Mouse (Mus musculus) myocyte (in vitro differentiated cells): ENCODE results near the gene Zbtb8b. TPM values are rescaled to one million over a fixed set of nuclear protein-coding genes. Genes with fewer than 3 reads are reported as not detected.

Source experiments
- H3K27me3 ChIP-seq: one replicate; pipeline ENCODE4 v1.6.1; 2011; ENCODE audit not compliant: control insufficient read depth, insufficient read depth, insufficient read length
- H3K36me3 ChIP-seq: one replicate; pipeline ENCODE4 v1.6.1; 2011; ENCODE audit not compliant: control insufficient read depth, insufficient read depth
- H3K4me2 ChIP-seq: one replicate; pipeline ENCODE4 v1.6.1; 2011; ENCODE audit warnings: low read depth, control low read depth
- H3K4me3 ChIP-seq: one replicate; pipeline ENCODE4 v1.5.1; 2011; ENCODE audit warnings: mild to moderate bottlenecking, control low read depth, moderate library complexity
- H3K79me2 ChIP-seq: one replicate; pipeline ENCODE4 v1.6.1; 2011; ENCODE audit not compliant: control insufficient read depth, insufficient read depth
- H3ac ChIP-seq: one replicate; pipeline ENCODE4 v1.6.1; 2011; ENCODE audit not compliant: control insufficient read depth, insufficient read length
- CEBPB ChIP-seq: IDR thresholded peaks from 2 replicates; pipeline ENCODE4 v1.6.1; 2011; ENCODE audit warnings: mild to moderate bottlenecking, moderate library complexity; ENCODE audit not compliant: poor library complexity, insufficient read depth, severe bottlenecking
- E2F4 ChIP-seq: IDR thresholded peaks from one replicate; pipeline ENCODE4 v1.6.1; 2011; ENCODE audit warnings: mild to moderate bottlenecking, control low read depth, moderate library complexity; ENCODE audit not compliant: insufficient read depth
- MAX ChIP-seq: IDR thresholded peaks from one replicate; pipeline ENCODE4 v1.6.1; 2011; ENCODE audit warnings: low read depth, mild to moderate bottlenecking, control low read depth
- MYOD1 ChIP-seq, 3 experiments: IDR thresholded peaks; one replicate each; pipeline ENCODE4 v1.6.1; 2011; ENCODE audit warnings: control low read depth in 2 of 3, low read depth in 2 of 3, mild to moderate bottlenecking in 2 of 3, moderate library complexity in 1 of 3; ENCODE audit not compliant: insufficient read length in 2 of 3, control insufficient read depth in 1 of 3
- MYOG ChIP-seq, 3 experiments: IDR thresholded peaks; one replicate each; pipeline ENCODE4 v1.6.1; 2011; ENCODE audit warnings: control low read depth in 2 of 3, low read depth in 2 of 3, mild to moderate bottlenecking in 2 of 3; ENCODE audit not compliant: insufficient read length in 2 of 3, control insufficient read depth in 1 of 3, insufficient read depth in 1 of 3
- POLR2A ChIP-seq: IDR thresholded peaks from one replicate; pipeline ENCODE4 v1.6.1; 2011; ENCODE audit warnings: low read depth, mild to moderate bottlenecking, control low read depth, moderate library complexity; ENCODE audit not compliant: insufficient read length
- POLR2AphosphoS2 ChIP-seq: IDR thresholded peaks from one replicate; pipeline ENCODE4 v1.6.1; 2011; ENCODE audit warnings: low read depth, control low read depth; ENCODE audit not compliant: insufficient read length
- REST ChIP-seq: IDR thresholded peaks from one replicate; pipeline ENCODE4 v1.6.1; 2011; ENCODE audit warnings: mild to moderate bottlenecking, control low read depth, moderate library complexity; ENCODE audit not compliant: insufficient read depth, insufficient read length
- SRF ChIP-seq: IDR thresholded peaks from one replicate; pipeline ENCODE4 v1.6.1; 2011; ENCODE audit warnings: low read depth; ENCODE audit not compliant: control insufficient read depth, insufficient read length
- TCF12 ChIP-seq: IDR thresholded peaks from one replicate; pipeline ENCODE4 v1.6.1; 2011; ENCODE audit warnings: mild to moderate bottlenecking, control low read depth; ENCODE audit not compliant: poor library complexity, insufficient read depth, severe bottlenecking
- TCF3 ChIP-seq: IDR thresholded peaks from one replicate; pipeline ENCODE4 v1.6.1; 2011; ENCODE audit warnings: low read depth, control low read depth; ENCODE audit not compliant: insufficient read length
- USF1 ChIP-seq: IDR thresholded peaks from one replicate; pipeline ENCODE4 v1.6.1; 2011; ENCODE audit warnings: low read depth, mild to moderate bottlenecking, control low read depth, moderate library complexity
- polyA plus RNA-seq: library from polyadenylated mRNA; unstranded; fragments of >200 nt; fragmentation: generic; extraction: Trizol; gene quantifications from one replicate; pipeline ENCODE4 v1.2.1, GENCODE M21; 2012; ENCODE audit warnings: missing spikeins

The Zbtb8b gene
- polyA plus RNA-seq, 1 experiment = 0.04 TPM

GRCm38 (mm10) chr4:129386989-129387388, 53.7 kb downstream of the Zbtb8b start:
- TF ChIP-seq SRF (no peak), MYOD1 (IDR thresholded peaks at IDR 0.05; ENCODE audit: control insufficient read depth in 1 of 3, insufficient read length in 2 of 3, low read depth in 2 of 3) (no peak), MAX (no peak), CEBPB (no peak), TCF12 (no peak), E2F4 (no peak), TCF3 (no peak), POLR2AphosphoS2 (no peak), POLR2A (no peak), MYOG (IDR thresholded peaks at IDR 0.05; ENCODE audit: control insufficient read depth in 1 of 3, insufficient read depth in 1 of 3, insufficient read length in 2 of 3, low read depth in 2 of 3) (no peak), USF1 (no peak), REST (no peak)
- no peaks in the 10 kb centered on the region for H3K27me3 ChIP-seq
- H3K4me3 ChIP-seq = no peak overlapping the region

GRCm38 (mm10) chr4:129386269-129386946, 54.2 kb downstream of the Zbtb8b start:
- no peak for TF ChIP-seq POLR2AphosphoS2
- no peak for TF ChIP-seq POLR2A
- no peak for TF ChIP-seq SRF
- TF ChIP-seq MAX = no peak
- no peak for TF ChIP-seq CEBPB
- TF ChIP-seq TCF12 = no peak
- no peak for TF ChIP-seq USF1
- TF ChIP-seq MYOG (IDR thresholded peaks at IDR 0.05; ENCODE audit: control insufficient read depth in 1 of 3, insufficient read depth in 1 of 3, insufficient read length in 2 of 3, low read depth in 2 of 3) = no peak
- Histone ChIP-seq H3ac (no peak overlapping the region), H3K27me3 (no peaks in the 10 kb centered on the region), H3K36me3 (no peaks in the 10 kb centered on the region), H3K4me3 (no peak overlapping the region), H3K79me2 (no peaks in the 10 kb centered on the region), H3K4me2 (no peak overlapping the region)

More at GRCm38 (mm10) chr4:129386989-129387388, 53.7 kb downstream of the Zbtb8b start:
- Histone ChIP-seq H3ac (no peak overlapping the region), H3K79me2 (no peaks in the 10 kb centered on the region), H3K4me2 (no peak overlapping the region), H3K36me3 (no peaks in the 10 kb centered on the region)

- no peak for TF ChIP-seq MYOG (IDR thresholded peaks at IDR 0.05; ENCODE audit: control insufficient read depth in 1 of 3, insufficient read depth in 1 of 3, insufficient read length in 2 of 3, low read depth in 2 of 3)
- Histone ChIP-seq H3K4me2 (no peak overlapping the region), H3K36me3 (no peaks in the 10 kb centered on the region), H3K79me2 (no peaks in the 10 kb centered on the region), H3K4me3 (no peak overlapping the region), H3K27me3 (no peaks in the 10 kb centered on the region), H3ac (no peak overlapping the region)
These were observed 55.0 kb downstream of the Zbtb8b start for GRCm38 (mm10) chr4:129385685-129386084.

GRCm38 (mm10) chr4:129384440-129384839, 56.2 kb downstream of the Zbtb8b start:
- no peak for TF ChIP-seq POLR2AphosphoS2
- no peak for TF ChIP-seq MYOG (IDR thresholded peaks at IDR 0.05; ENCODE audit: control insufficient read depth in 1 of 3, insufficient read depth in 1 of 3, insufficient read length in 2 of 3, low read depth in 2 of 3)
- TF ChIP-seq MYOD1 (IDR thresholded peaks at IDR 0.05; ENCODE audit: control insufficient read depth in 1 of 3, insufficient read length in 2 of 3, low read depth in 2 of 3) = no peak
- TF ChIP-seq TCF12 = no peak
- TF ChIP-seq CEBPB = no peak
- TF ChIP-seq MAX = no peak
- TF ChIP-seq TCF3 = no peak
- TF ChIP-seq E2F4 = no peak
- TF ChIP-seq POLR2A = no peak
- no peak for TF ChIP-seq REST
- TF ChIP-seq USF1 = no peak

GRCm38 (mm10) chr4:129383586-129383985, 57.1 kb downstream of the Zbtb8b start:
- Histone ChIP-seq H3K4me2 (no peak overlapping the region), H3K4me3 (no peak overlapping the region), H3K27me3 (no peaks in the 10 kb centered on the region), H3ac (no peak overlapping the region), H3K36me3 (no peaks in the 10 kb centered on the region), H3K79me2 (no peaks in the 10 kb centered on the region)
- TF ChIP-seq USF1 = no peak
- no peak for TF ChIP-seq POLR2A
- no peak for TF ChIP-seq MYOG (IDR thresholded peaks at IDR 0.05; ENCODE audit: control insufficient read depth in 1 of 3, insufficient read depth in 1 of 3, insufficient read length in 2 of 3, low read depth in 2 of 3)
- no peak for TF ChIP-seq REST
- TF ChIP-seq MYOD1 (IDR thresholded peaks at IDR 0.05; ENCODE audit: control insufficient read depth in 1 of 3, insufficient read length in 2 of 3, low read depth in 2 of 3) = no peak
- TF ChIP-seq TCF12 = no peak
- no peak for TF ChIP-seq SRF
- no peak for TF ChIP-seq POLR2AphosphoS2
- no peak for TF ChIP-seq TCF3
- TF ChIP-seq E2F4 = no peak
- TF ChIP-seq MAX = no peak
- no peak for TF ChIP-seq CEBPB

More at GRCm38 (mm10) chr4:129384440-129384839, 56.2 kb downstream of the Zbtb8b start:
- no peak overlapping the region for H3K4me3 ChIP-seq
- no peaks in the 10 kb centered on the region for H3K79me2 ChIP-seq
- no peaks in the 10 kb centered on the region for H3K36me3 ChIP-seq
- H3K27me3 ChIP-seq = no peaks in the 10 kb centered on the region
- no peak overlapping the region for H3ac ChIP-seq
- peak overlapping the region; percentile 56 for H3K4me2 ChIP-seq
